Mouse (Mus musculus): ENCODE results near the gene Grin3b. TPM values are rescaled to one million over a fixed set of nuclear protein-coding genes. Genes with fewer than 3 reads are reported as not detected.

The Grin3b gene
- total and polyA plus RNA-seq, 2 experiments from 2014 or later, result 0.14 to 0.18 TPM

DNA sequence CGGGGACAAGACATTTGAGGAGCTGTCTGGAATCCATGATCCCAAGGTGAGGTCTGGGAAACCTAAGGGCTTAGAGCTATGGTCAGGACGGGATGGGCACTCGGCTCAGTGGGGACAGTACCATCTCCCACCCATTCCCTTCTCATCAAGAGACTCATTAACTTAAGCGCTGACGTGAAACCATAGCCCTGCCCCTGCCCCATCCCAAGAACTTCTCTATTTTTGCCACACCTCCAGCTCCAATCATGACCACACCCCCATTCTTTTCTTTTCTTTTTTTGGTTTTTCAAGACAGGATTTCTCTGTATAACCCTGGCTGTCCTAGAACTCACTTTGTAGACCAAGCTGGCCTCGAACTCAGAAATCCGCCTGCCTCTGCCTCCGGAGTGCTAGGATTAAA lies 4.2 kb downstream of the Grin3b start:
- DNase-seq (no peak), ATAC-seq (no peak)
- H3K27me3 ChIP-seq (ENCODE audit: insufficient read depth, low read length), result peaks cover 12% of the 10 kb centered on the region
- H3K4me2 ChIP-seq (ENCODE audit: low read depth), result no peak overlapping the region
- no peak overlapping the region for H3K9ac ChIP-seq
- H3K4me1 ChIP-seq (ENCODE audit: insufficient read depth), result no peaks in the 10 kb centered on the region
- no peak overlapping the region for H3K27ac ChIP-seq (ENCODE audit: low read depth, low read length)
- WGBS, result 89% methylated on average over 8 of the region's 8 CpGs
- no peak overlapping the region for H3K4me3 ChIP-seq (ENCODE audit: low read depth, low read length)
- H3K36me3 ChIP-seq (ENCODE audit: insufficient read depth), result peaks cover 45% of the 10 kb centered on the region
- TF ChIP-seq CTCF (IDR thresholded peaks at IDR 0.05; ENCODE audit: low read depth), result no peak
- no peaks in the 10 kb centered on the region for H3K9me3 ChIP-seq (ENCODE audit: low read length)

DNA sequence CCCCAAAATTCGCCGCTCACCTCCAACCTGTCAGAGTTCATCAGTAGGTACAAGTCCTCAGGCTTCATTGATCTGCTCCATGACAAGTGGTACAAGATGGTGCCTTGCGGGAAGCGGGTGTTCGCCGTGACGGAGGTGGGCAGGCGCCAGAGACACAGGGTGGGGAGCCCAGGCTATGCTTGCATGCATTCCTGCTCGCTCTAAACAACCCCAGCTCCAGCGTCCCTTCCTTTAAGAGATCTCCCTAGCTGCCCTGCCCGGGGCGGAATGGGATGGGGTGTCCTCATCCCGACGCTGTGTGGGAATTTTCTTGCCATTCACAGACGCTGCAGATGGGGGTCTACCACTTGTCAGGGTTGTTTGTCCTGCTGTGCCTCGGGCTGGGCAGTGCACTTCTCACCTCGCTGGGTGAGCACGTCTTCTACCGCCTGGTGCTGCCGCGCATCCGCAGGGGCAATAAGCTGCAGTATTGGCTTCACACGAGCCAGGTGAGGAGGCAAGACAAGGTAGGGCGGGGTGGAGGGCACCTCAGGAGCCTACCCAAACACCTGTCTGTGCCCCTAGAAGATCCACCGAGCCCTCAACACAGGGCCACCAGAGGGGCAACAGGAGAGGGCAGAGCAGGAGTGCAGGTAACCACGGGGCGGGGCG lies 5.7 kb downstream of the Grin3b start:
- ATAC-seq, result no peak
- no peak for DNase-seq
- Histone ChIP-seq H3K9me3 (ENCODE audit: low read length) (no peaks in the 10 kb centered on the region), H3K27ac (ENCODE audit: low read depth, low read length) (no peak overlapping the region), H3K9ac (no peak overlapping the region), H3K4me1 (ENCODE audit: insufficient read depth) (no peaks in the 10 kb centered on the region), H3K4me2 (ENCODE audit: low read depth) (no peak overlapping the region), H3K36me3 (ENCODE audit: insufficient read depth) (peaks cover 45% of the 10 kb centered on the region), H3K4me3 (ENCODE audit: low read depth, low read length) (no peak overlapping the region), H3K27me3 (ENCODE audit: insufficient read depth, low read length) (peaks cover 11% of the 10 kb centered on the region)
- WGBS, result 90% methylated on average over 27 of the region's 28 CpGs
- TF ChIP-seq CTCF (IDR thresholded peaks at IDR 0.05; ENCODE audit: low read depth), result no peak

DNA sequence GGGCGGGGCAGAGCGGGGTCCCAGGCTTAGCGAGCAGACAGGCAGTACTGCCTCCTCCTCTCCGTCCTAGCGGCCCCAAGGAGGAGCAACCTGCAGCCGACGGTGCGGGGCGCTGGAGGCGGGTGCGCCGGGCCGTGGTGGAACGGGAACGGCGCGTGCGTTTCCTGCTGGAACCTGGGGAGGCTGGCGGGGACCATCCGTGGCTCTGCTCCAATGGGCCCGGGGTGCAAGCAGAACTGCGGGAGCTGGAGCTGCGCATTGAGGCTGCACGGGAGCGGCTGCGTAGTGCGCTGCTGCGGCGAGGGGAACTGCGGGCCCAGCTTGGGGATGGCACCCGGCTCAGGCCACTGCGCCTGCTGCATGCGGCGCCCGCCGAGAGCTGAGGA lies 6.2 kb downstream of the Grin3b start:
- whole genome bisulfite sequencing, result 79% methylated on average over 29 of the region's 36 CpGs
- ATAC-seq (no peak), DNase-seq (no peak)
- Histone ChIP-seq H3K4me2 (ENCODE audit: low read depth) (no peak overlapping the region), H3K27me3 (ENCODE audit: insufficient read depth, low read length) (peaks cover 6% of the 10 kb centered on the region), H3K9ac (no peak overlapping the region), H3K4me1 (ENCODE audit: insufficient read depth) (no peaks in the 10 kb centered on the region), H3K9me3 (ENCODE audit: low read length) (no peaks in the 10 kb centered on the region), H3K4me3 (ENCODE audit: low read depth, low read length) (no peak overlapping the region), H3K36me3 (ENCODE audit: insufficient read depth) (peaks cover 45% of the 10 kb centered on the region), H3K27ac (ENCODE audit: low read depth, low read length) (no peak overlapping the region)
- TF ChIP-seq CTCF (IDR thresholded peaks at IDR 0.05; ENCODE audit: low read depth), result no peak

DNA sequence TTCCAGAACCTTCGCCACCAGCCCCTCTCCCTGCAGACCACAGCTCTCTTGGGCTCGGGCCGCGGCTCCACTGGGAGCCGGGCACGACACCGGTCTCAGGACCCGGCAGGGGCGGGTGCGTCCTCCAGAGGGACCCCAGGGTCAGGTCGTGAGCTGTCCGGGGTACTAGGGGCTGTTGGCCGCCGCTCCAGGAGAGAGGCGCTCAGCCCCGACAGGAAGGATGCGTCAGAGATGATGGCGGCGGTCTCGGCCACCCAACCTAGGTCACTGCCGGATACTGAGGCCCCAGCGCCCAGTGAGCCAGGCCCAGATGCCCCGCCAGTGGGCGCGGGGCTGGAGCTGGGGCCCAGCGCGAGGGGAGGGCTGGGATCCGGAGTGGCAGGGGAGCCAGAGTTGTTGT lies 6.8 kb downstream of the Grin3b start:
- Histone ChIP-seq H3K9me3 (ENCODE audit: low read length) (no peaks in the 10 kb centered on the region), H3K9ac (no peak overlapping the region), H3K4me2 (ENCODE audit: low read depth) (no peak overlapping the region), H3K27ac (ENCODE audit: low read depth, low read length) (no peak overlapping the region), H3K4me1 (ENCODE audit: insufficient read depth) (no peaks in the 10 kb centered on the region), H3K27me3 (ENCODE audit: insufficient read depth, low read length) (no peaks in the 10 kb centered on the region), H3K36me3 (ENCODE audit: insufficient read depth) (peaks cover 45% of the 10 kb centered on the region), H3K4me3 (ENCODE audit: low read depth, low read length) (no peak overlapping the region)
- TF ChIP-seq CTCF (IDR thresholded peaks at IDR 0.05; ENCODE audit: low read depth), result no peak
- ATAC-seq (no peak), DNase-seq (no peak)
- WGBS, result 86% methylated on average over 28 of the region's 28 CpGs

DNA sequence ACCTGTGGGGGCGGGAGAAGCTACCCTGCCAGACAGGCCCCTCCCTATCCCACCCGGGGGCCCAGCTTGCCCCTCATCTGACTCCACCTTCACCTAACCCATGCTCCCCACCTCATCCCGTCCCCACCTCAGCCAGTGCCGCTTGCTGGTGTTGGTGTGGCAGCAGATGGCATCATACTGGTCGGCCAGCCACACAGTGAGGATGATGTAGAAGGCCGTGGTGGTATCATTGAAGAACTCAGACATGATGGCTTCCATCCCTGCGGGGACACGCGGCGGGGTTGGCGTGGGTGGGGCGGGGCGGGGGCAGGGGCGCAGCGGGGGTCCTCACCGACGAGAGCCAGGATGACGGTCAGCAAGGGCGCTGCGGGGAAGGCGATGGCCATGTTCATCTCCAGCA lies 7.5 kb downstream of the Grin3b start:
- H3K36me3 ChIP-seq (ENCODE audit: insufficient read depth), result peaks cover 45% of the 10 kb centered on the region
- WGBS, result 91% methylated on average over 21 of the region's 21 CpGs
- DNase-seq (no peak), ATAC-seq (no peak)
- H3K27me3 ChIP-seq (ENCODE audit: insufficient read depth, low read length), result no peaks in the 10 kb centered on the region
- H3K4me3 ChIP-seq (ENCODE audit: low read depth, low read length), result no peak overlapping the region
- peaks cover 3% of the 10 kb centered on the region; the same call in 1 of the 2 replicates for H3K4me1 ChIP-seq (ENCODE audit: insufficient read depth)
- no peaks in the 10 kb centered on the region for H3K9me3 ChIP-seq (ENCODE audit: low read length)
- no peak for TF ChIP-seq CTCF (IDR thresholded peaks at IDR 0.05; ENCODE audit: low read depth)
- no peak overlapping the region for H3K4me2 ChIP-seq (ENCODE audit: low read depth)
- H3K9ac ChIP-seq, result no peak overlapping the region
- no peak overlapping the region for H3K27ac ChIP-seq (ENCODE audit: low read depth, low read length)

DNA sequence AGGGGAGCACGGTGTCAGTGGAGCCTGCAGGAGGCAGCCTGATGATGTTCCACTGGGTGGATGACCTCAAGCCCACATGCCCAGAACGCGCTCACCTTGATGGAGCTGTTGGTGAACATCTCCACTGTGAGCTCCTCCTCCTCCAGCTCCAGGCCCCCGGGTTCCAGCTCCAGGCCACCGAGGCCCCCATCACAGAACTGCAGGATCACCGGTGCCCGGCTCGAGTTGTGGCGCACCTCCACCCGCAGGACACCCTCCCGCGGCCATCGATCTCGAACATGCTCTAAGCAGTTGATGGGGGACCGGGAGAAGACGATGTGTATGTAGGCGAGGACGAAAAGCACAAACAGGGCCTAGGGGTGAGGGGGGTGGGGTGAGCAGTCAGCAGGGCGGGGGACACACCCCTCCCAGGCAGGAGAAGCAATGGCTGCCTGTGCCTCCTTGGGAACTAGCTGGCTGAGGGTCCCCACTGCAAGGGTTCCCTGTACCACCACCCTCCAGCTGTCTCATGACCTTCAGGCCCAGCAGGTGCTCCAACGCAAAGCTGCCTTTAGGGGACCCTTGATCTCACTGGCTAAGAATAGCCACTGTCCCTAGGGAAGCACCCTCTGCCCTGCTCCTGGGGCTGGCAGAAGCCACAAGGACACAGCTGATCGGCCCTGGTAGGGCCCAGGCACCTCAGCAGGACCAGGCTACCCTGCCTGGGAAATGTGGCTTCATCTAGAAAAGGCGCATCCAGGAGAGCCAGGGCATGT lies 9.1 kb downstream of the Grin3b start:
- DNase-seq (no peak), ATAC-seq (no peak)
- no peak overlapping the region for H3K27ac ChIP-seq (ENCODE audit: low read depth, low read length)
- TF ChIP-seq CTCF (IDR thresholded peaks at IDR 0.05; ENCODE audit: low read depth), result no peak
- H3K9me3 ChIP-seq (ENCODE audit: low read length), result no peaks in the 10 kb centered on the region
- no peak overlapping the region for H3K9ac ChIP-seq
- peaks cover 45% of the 10 kb centered on the region for H3K36me3 ChIP-seq (ENCODE audit: insufficient read depth)
- no peak overlapping the region for H3K4me3 ChIP-seq (ENCODE audit: low read depth, low read length)
- no peaks in the 10 kb centered on the region for H3K27me3 ChIP-seq (ENCODE audit: insufficient read depth, low read length)
- H3K4me1 ChIP-seq (ENCODE audit: insufficient read depth), result peaks cover 8% of the 10 kb centered on the region; the same call in 1 of the 2 replicates
- 92% methylated on average over 22 of the region's 22 CpGs for WGBS
- no peak overlapping the region for H3K4me2 ChIP-seq (ENCODE audit: low read depth)

DNA sequence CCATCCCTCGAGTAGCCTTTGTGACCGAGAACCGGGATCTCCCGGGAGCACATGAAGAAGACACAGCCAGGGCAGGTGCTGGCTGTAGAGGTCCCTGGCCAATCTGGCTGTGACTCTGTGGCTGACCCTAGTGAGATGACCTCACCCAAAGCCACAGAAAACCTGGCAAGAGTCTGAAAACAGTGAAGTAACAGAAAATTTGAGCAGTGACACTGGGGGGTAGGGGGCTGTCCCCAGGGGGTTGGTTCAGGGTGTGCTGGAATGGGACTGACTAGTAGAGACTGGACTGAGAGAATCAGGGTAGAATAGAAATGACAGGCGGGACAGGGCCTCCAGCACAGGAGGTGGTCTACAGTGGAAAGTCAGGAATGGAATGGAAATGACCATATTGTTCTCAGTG lies 12.7 kb downstream of the Grin3b start:
- no peaks in the 10 kb centered on the region for H3K9me3 ChIP-seq (ENCODE audit: low read length)
- peak overlapping the region; percentile 93 for H3K4me2 ChIP-seq (ENCODE audit: low read depth)
- peak overlapping the region; percentile 77 for H3K4me3 ChIP-seq (ENCODE audit: low read depth, low read length)
- peaks cover 14% of the 10 kb centered on the region; the same call in 1 of the 2 replicates for H3K4me1 ChIP-seq (ENCODE audit: insufficient read depth)
- H3K27ac ChIP-seq (ENCODE audit: low read depth, low read length), result peak overlapping the region; percentile 96
- no peak for TF ChIP-seq CTCF (IDR thresholded peaks at IDR 0.05; ENCODE audit: low read depth)
- H3K27me3 ChIP-seq (ENCODE audit: insufficient read depth, low read length), result peaks cover 11% of the 10 kb centered on the region
- 74% methylated on average over 5 of the region's 5 CpGs for WGBS
- ATAC-seq (no peak), DNase-seq (no peak)
- peaks cover 13% of the 10 kb centered on the region for H3K36me3 ChIP-seq (ENCODE audit: insufficient read depth)
- H3K9ac ChIP-seq, result peak overlapping the region; percentile 66

Data from forebrain, postnatal 0 days (tissue).